ENCODE assay signal across 18 mouse cellular contexts in the genomic region with DNA sequence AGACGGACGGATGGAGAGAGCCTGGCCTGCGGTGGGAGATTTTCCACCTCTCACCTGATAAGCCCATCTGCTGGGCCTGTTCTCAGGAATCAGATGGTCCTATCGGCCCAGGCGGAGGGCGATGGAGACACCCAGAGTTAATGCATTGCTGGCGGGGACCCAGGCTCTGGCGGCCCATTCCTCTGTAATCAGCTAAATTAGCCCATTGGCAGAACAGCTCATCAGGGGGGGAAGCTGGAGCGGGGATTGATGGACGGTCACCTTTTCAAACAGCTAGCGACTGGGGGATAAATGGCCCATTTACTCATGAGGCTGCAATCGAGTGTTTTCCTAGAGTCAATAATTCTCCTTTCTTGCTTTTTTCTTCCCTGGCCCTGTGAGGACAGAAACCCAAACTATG.
"Had no signal": no experiment of that assay in that cellular context is flagged by ENCODE, and none has a peak within 500 bp of the region (broad histone marks: within the 10 kb centered on the region; RNA-seq: fewer than 3 reads in every experiment).

No protein-coding gene starts in this region.

- H3K36me3 ChIP-seq: midbrain, embryonic 10.5 days; midbrain, embryonic 12.5 days; neural tube, embryonic 13.5 days; neural tube, embryonic 15.5 days had no signal

- H3K9me3 ChIP-seq: midbrain, embryonic 10.5 days; midbrain, embryonic 12.5 days; neural tube, embryonic 13.5 days had no signal

- ATAC-seq: midbrain, embryonic 16.5 days had no signal

- H3K27ac ChIP-seq: midbrain, embryonic 10.5 days; midbrain, embryonic 12.5 days; neural tube, embryonic 13.5 days; neural tube, embryonic 15.5 days had no signal

- H3K4me3 ChIP-seq: midbrain, embryonic 10.5 days; midbrain, embryonic 12.5 days; myocyte; neural tube, embryonic 13.5 days; neural tube, embryonic 15.5 days had no signal

- DNase-seq: lung, embryonic 14.5 days; lung, postnatal 10 days; lung, postnatal 4 days; midbrain, embryonic 14.5 days; retina, postnatal 1 day; right cerebral cortex, adult 18-20 months; right cerebral cortex, postnatal 25 days; right cerebral cortex, postnatal 4 days; spleen, adult 18-20 months; thymus, adult 18-20 months; thymus, postnatal 14 days; thymus, postnatal 36 days had no signal

- H3K9ac ChIP-seq: lung, embryonic 14.5 days; midbrain, embryonic 12.5 days; neural tube, embryonic 13.5 days; neural tube, embryonic 15.5 days had no signal

- H3K4me2 ChIP-seq: lung, embryonic 14.5 days; midbrain, embryonic 12.5 days; neural tube, embryonic 13.5 days; neural tube, embryonic 15.5 days had no signal

- H3K27me3 ChIP-seq: neural tube, embryonic 15.5 days had no signal
